Mouse (Mus musculus): ENCODE measurements around the gene Polr3e. TPM values are rescaled to one million over a fixed set of nuclear protein-coding genes. Genes with fewer than 3 reads are reported as not detected.

The Polr3e gene
- total and polyA plus RNA-seq, 3 experiments = 39.1 to 50.1 TPM; not detected in 1

GRCm38 (mm10) chr7:120961893-120962292 is 44.3 kb downstream of the Polr3e start:
- Histone ChIP-seq H3K27ac (ENCODE audit: control insufficient read depth, low read depth, low read length) (no peak overlapping the region), H3K9me3 (replicated peaks; ENCODE audit: insufficient read depth, low read length) (no peaks in the 10 kb centered on the region), H3K4me3 (ENCODE audit: control insufficient read depth in 1 of 2, insufficient read depth in 1 of 2, low read depth in 2 of 2, low read length in 2 of 2) (no peak overlapping the region), H3K36me3 (ENCODE audit: control insufficient read depth in 1 of 2, insufficient read depth in 2 of 2, low read length in 2 of 2) (peaks cover 0 to 5% of the 10 kb centered on the region in 2 experiments; a peak in 2 of 4 replicates), H3K79me2 (ENCODE audit: control insufficient read depth, insufficient read depth, low read length, poor library complexity) (no peaks in the 10 kb centered on the region), H3K27me3 (ENCODE audit: control insufficient read depth in 1 of 2, insufficient read depth in 2 of 2, low read length in 2 of 2) (no peaks in the 10 kb centered on the region), H3K9ac (ENCODE audit: control insufficient read depth, low read depth, low read length, poor library complexity, severe bottlenecking) (no peak overlapping the region), H3K4me1 (ENCODE audit: control insufficient read depth in 1 of 2, insufficient read depth in 2 of 2, low read length in 2 of 2) (no peaks in the 10 kb centered on the region)
- TF ChIP-seq MXI1 (IDR thresholded peaks at IDR 0.05; ENCODE audit: low read depth, low read length) (no peak), POLR2AphosphoS2 (IDR thresholded peaks at IDR 0.05; ENCODE audit: low read length) (no peak), KAT2A (conservative IDR thresholded peaks at IDR 0.05; ENCODE audit: low read depth, low read length) (no peak), USF2 (IDR thresholded peaks at IDR 0.05; ENCODE audit: borderline replicate concordance in 1 of 2, insufficient read depth in 1 of 2, low read depth in 1 of 2, low read length in 2 of 2) (no peak), MAX (IDR thresholded peaks at IDR 0.05; ENCODE audit: low read length) (no peak), POLR2A (IDR thresholded peaks at IDR 0.05; ENCODE audit: control insufficient read depth in 1 of 2, insufficient read depth in 1 of 2, low read depth in 1 of 2, low read length in 2 of 2, poor library complexity in 1 of 2) (no peak), GATA1 (IDR thresholded peaks at IDR 0.05; ENCODE audit: low read depth, low read length) (no peak), SIN3A (IDR thresholded peaks at IDR 0.05; ENCODE audit: low read length) (no peak), USF1 (IDR thresholded peaks at IDR 0.05; ENCODE audit: low read depth, low read length) (no peak), ETS1 (IDR thresholded peaks at IDR 0.05; ENCODE audit: low read depth, low read length) (no peak), JUND (IDR thresholded peaks at IDR 0.05; ENCODE audit: low read depth, low read length) (no peak), ZNF384 (IDR thresholded peaks at IDR 0.05; ENCODE audit: low read depth, low read length) (no peak), TCF12 (IDR thresholded peaks at IDR 0.05; ENCODE audit: low read depth, low read length) (no peak), EP300 (IDR thresholded peaks at IDR 0.05; ENCODE audit: low read depth in 1 of 2, low read length in 2 of 2) (no peak), MAFK (IDR thresholded peaks at IDR 0.05; ENCODE audit: borderline replicate concordance, low read depth, low read length) (no peak)
- no peak for DNase-seq (ENCODE audit: low read depth, low spot score)

GRCm38 (mm10) chr7:120963126-120963525 is 45.6 kb downstream of the Polr3e start:
- H3K4me1 ChIP-seq (ENCODE audit: control insufficient read depth in 1 of 2, insufficient read depth in 2 of 2, low read length in 2 of 2) = no peaks in the 10 kb centered on the region
- no peaks in the 10 kb centered on the region for H3K9me3 ChIP-seq (replicated peaks; ENCODE audit: insufficient read depth, low read length)
- H3K36me3 ChIP-seq (ENCODE audit: control insufficient read depth in 1 of 2, insufficient read depth in 2 of 2, low read length in 2 of 2) = peaks cover 0 to 7% of the 10 kb centered on the region in 2 experiments; a peak in 2 of 4 replicates
- H3K27me3 ChIP-seq (ENCODE audit: control insufficient read depth in 1 of 2, insufficient read depth in 2 of 2, low read length in 2 of 2) = no peaks in the 10 kb centered on the region
- no peak overlapping the region for H3K9ac ChIP-seq (ENCODE audit: control insufficient read depth, low read depth, low read length, poor library complexity, severe bottlenecking)
- H3K79me2 ChIP-seq (ENCODE audit: control insufficient read depth, insufficient read depth, low read length, poor library complexity) = no peaks in the 10 kb centered on the region
- TF ChIP-seq MYB (IDR thresholded peaks at IDR 0.05; ENCODE audit: low read depth, low read length) (no peak), BHLHE40 (IDR thresholded peaks at IDR 0.05; ENCODE audit: borderline replicate concordance, low read depth, low read length) (no peak), CHD2 (IDR thresholded peaks at IDR 0.05; ENCODE audit: low read length) (no peak), HCFC1 (IDR thresholded peaks at IDR 0.05; ENCODE audit: low read depth, low read length) (no peak), JUND (IDR thresholded peaks at IDR 0.05; ENCODE audit: low read depth, low read length) (no peak), POLR2AphosphoS2 (IDR thresholded peaks at IDR 0.05; ENCODE audit: low read length) (no peak), MXI1 (IDR thresholded peaks at IDR 0.05; ENCODE audit: low read depth, low read length) (no peak), MEF2A (IDR thresholded peaks at IDR 0.05; ENCODE audit: extremely low read depth, insufficient replicate concordance, low read depth, low read length, poor library complexity, severe bottlenecking) (no peak), POLR2A (IDR thresholded peaks at IDR 0.05; ENCODE audit: control insufficient read depth in 1 of 2, insufficient read depth in 1 of 2, low read depth in 1 of 2, low read length in 2 of 2, poor library complexity in 1 of 2) (no peak), SIN3A (IDR thresholded peaks at IDR 0.05; ENCODE audit: low read length) (no peak), EP300 (IDR thresholded peaks at IDR 0.05; ENCODE audit: low read depth in 1 of 2, low read length in 2 of 2) (no peak), SMC3 (IDR thresholded peaks at IDR 0.05; ENCODE audit: low read depth, low read length) (no peak), NELFE (IDR thresholded peaks at IDR 0.05; ENCODE audit: low read depth, low read length) (no peak), USF1 (IDR thresholded peaks at IDR 0.05; ENCODE audit: low read depth, low read length) (no peak)
- no peak overlapping the region for H3K4me3 ChIP-seq (ENCODE audit: control insufficient read depth in 1 of 2, insufficient read depth in 1 of 2, low read depth in 2 of 2, low read length in 2 of 2)
- no peak overlapping the region for H3K27ac ChIP-seq (ENCODE audit: control insufficient read depth, low read depth, low read length)
- DNase-seq (ENCODE audit: low read depth, low spot score) = no peak

All from MEL (cell line).